Mouse (Mus musculus) liver, embryonic 16.5 days (tissue): Measurements from ENCODE around the gene Rapsn. TPM values are rescaled to one million over a fixed set of nuclear protein-coding genes. Genes with fewer than 3 reads are reported as not detected.
"Not testable (repeated sequence)": the region's sequence is repeated elsewhere in the genome, so short reads cannot be mapped to it uniquely, and the experiment has no call there.

ENCODE experiments used
- ATAC-seq: fragments of 200-750 bp; cut with Nextera tagmentation; 2 replicates; pipeline ENCODE4 v1.8.0; 2017; ENCODE audit warnings: low read depth, mild to moderate bottlenecking, moderate number of reproducible peaks, moderate library complexity
- H3K27ac ChIP-seq: fragments of 300-500 bp; sonication (generic); 2 replicates; pipeline ENCODE4 v1.5.1; 2014; ENCODE audit warnings: mild to moderate bottlenecking, low read length
- H3K27me3 ChIP-seq: fragments of 300-500 bp; sonication (generic); 2 replicates; pipeline ENCODE4 v1.6.1; 2014; ENCODE audit warnings: low read depth, low read length, mixed read lengths; ENCODE audit not compliant: control insufficient read depth, insufficient read depth
- H3K36me3 ChIP-seq: fragments of 300-500 bp; sonication (generic); 2 replicates; pipeline ENCODE4 v1.6.1; 2014; ENCODE audit warnings: mild to moderate bottlenecking; ENCODE audit not compliant: control insufficient read depth, insufficient read depth
- H3K4me1 ChIP-seq: fragments of 300-500 bp; sonication (generic); 2 replicates; pipeline ENCODE4 v1.6.1; 2014; ENCODE audit warnings: low read depth, low read length, mixed read lengths; ENCODE audit not compliant: control insufficient read depth
- H3K4me2 ChIP-seq: fragments of 300-500 bp; sonication (generic); 2 replicates; pipeline ENCODE4 v1.6.1; 2014; ENCODE audit warnings: low read depth, low read length, mixed read lengths
- H3K4me3 ChIP-seq: fragments of 300-500 bp; sonication (generic); 2 replicates; pipeline ENCODE4 v1.5.1; 2014; ENCODE audit warnings: low read depth, mild to moderate bottlenecking, low read length
- H3K9ac ChIP-seq: fragments of 300-500 bp; sonication (generic); 2 replicates; pipeline ENCODE4 v1.6.1; 2014; ENCODE audit warnings: low read depth, low read length
- H3K9me3 ChIP-seq: fragments of 300-500 bp; sonication (generic); replicated peaks from 2 replicates; pipeline ENCODE4 v1.6.1; 2016; ENCODE audit warnings: low read length; ENCODE audit not compliant: control insufficient read depth
- WGBS: fragments of 180-500 bp; shearing (Covaris S2); extraction: QIAGEN DNeasy Blood & Tissue Kit; methylation state at CpG from one replicate; pipeline ENCODE4 v1.1.7; 2014; ENCODE audit not compliant: insufficient replicate concordance; 5-methylcytosine and 5-hydroxymethylcytosine counted together
- polyA plus RNA-seq: library from polyadenylated mRNA; unstranded; fragments of >200 nt; fragmentation: Nextera tagmentation; extraction: Ambion mirVana; gene quantifications from 2 replicates; pipeline ENCODE4 v1.2.1, GENCODE M21; 2015

Gene Rapsn
- polyA plus RNA-seq, 1 experiment from 2014 or later, result 1.0 TPM

GRCm38 (mm10) chr2:91045805-91046204 lies 10.4 kb downstream of the Rapsn start:
- H3K27ac ChIP-seq, H3K9ac ChIP-seq, H3K36me3 ChIP-seq, H3K27me3 ChIP-seq, H3K9me3 ChIP-seq, H3K4me3 ChIP-seq, H3K4me2 ChIP-seq, H3K4me1 ChIP-seq: not testable (repeated sequence)
- WGBS, result 48% methylated on average over 1 of the region's 1 CpGs
- peak; percentile 56 for ATAC-seq

GRCm38 (mm10) chr2:91047359-91047758 lies 11.9 kb downstream of the Rapsn start:
- Histone ChIP-seq H3K9ac (no peak overlapping the region), H3K4me2 (no peak overlapping the region), H3K27ac (no peak overlapping the region), H3K9me3 (no peaks in the 10 kb centered on the region), H3K36me3 (no peaks in the 10 kb centered on the region), H3K4me3 (no peak overlapping the region), H3K27me3 (no peaks in the 10 kb centered on the region), H3K4me1 (peaks cover 12% of the 10 kb centered on the region)
- no peak for ATAC-seq
- 61% methylated on average over 9 of the region's 9 CpGs for WGBS

GRCm38 (mm10) chr2:91051917-91052316 lies 16.5 kb downstream of the Rapsn start:
- Histone ChIP-seq H3K27ac (0 out of 2 replicates have a peak overlapping the region, but pooled peaks have one; percentile 33), H3K9ac (no peak overlapping the region), H3K4me3 (no peak overlapping the region), H3K9me3 (no peaks in the 10 kb centered on the region), H3K27me3 (no peaks in the 10 kb centered on the region), H3K36me3 (peaks cover 17% of the 10 kb centered on the region), H3K4me2 (no peak overlapping the region), H3K4me1 (peaks cover 21% of the 10 kb centered on the region)
- 26% methylated on average over 3 of the region's 3 CpGs for WGBS
- no peak for ATAC-seq

GRCm38 (mm10) chr2:91052752-91053151 lies 17.3 kb downstream of the Rapsn start:
- Histone ChIP-seq H3K4me1 (peaks cover 21% of the 10 kb centered on the region), H3K27me3 (no peaks in the 10 kb centered on the region), H3K4me3 (no peak overlapping the region; the same call in 1 of the 2 replicates), H3K9ac (no peak overlapping the region), H3K9me3 (no peaks in the 10 kb centered on the region), H3K36me3 (peaks cover 26% of the 10 kb centered on the region), H3K4me2 (peak overlapping the region; percentile 80; the same call in 1 of the 2 replicates), H3K27ac (no peak overlapping the region)
- WGBS, result 37% methylated on average over 2 of the region's 2 CpGs
- ATAC-seq, result no peak

GRCm38 (mm10) chr2:91053181-91053933 lies 17.9 kb downstream of the Rapsn start:
- Histone ChIP-seq H3K27me3 (no peaks in the 10 kb centered on the region), H3K36me3 (peaks cover 31% of the 10 kb centered on the region), H3K27ac (no peak overlapping the region), H3K4me2 (peak overlapping the region; percentile 80), H3K9me3 (no peaks in the 10 kb centered on the region), H3K9ac (peak overlapping the region; percentile 66), H3K4me3 (peak overlapping the region; percentile 95), H3K4me1 (peaks cover 21% of the 10 kb centered on the region)
- peak; percentile 5; the same call in 1 of the 2 replicates for ATAC-seq
- WGBS, result 1% methylated on average over 6 of the region's 6 CpGs

GRCm38 (mm10) chr2:91053934-91054382 lies 18.5 kb downstream of the Rapsn start, which contains the start of gene Psmc3:
TSS of gene Psmc3 (plus strand) at chr2:91054009.
- H3K27me3 ChIP-seq, result no peaks in the 10 kb centered on the region
- H3K4me1 ChIP-seq, result peaks cover 21% of the 10 kb centered on the region
- ATAC-seq, result peak; percentile 99
- H3K36me3 ChIP-seq, result peaks cover 36% of the 10 kb centered on the region
- peak within 1 kb of the TSS; percentile 87 for H3K27ac ChIP-seq
- peak within 1 kb of the TSS; percentile 80 for H3K4me2 ChIP-seq
- H3K9ac ChIP-seq, result peak within 1 kb of the TSS; percentile 88
- no peaks in the 10 kb centered on the region for H3K9me3 ChIP-seq
- under 1% methylated on average over 40 of the region's 40 CpGs for WGBS
- H3K4me3 ChIP-seq, result peak within 1 kb of the TSS; percentile 95

- no peak for ATAC-seq
- H3K4me1 ChIP-seq, result peaks cover 30% of the 10 kb centered on the region
- WGBS, result 80% methylated on average over 5 of the region's 5 CpGs
- H3K9ac ChIP-seq, result no peak overlapping the region
- H3K4me3 ChIP-seq, result no peak overlapping the region
- H3K9me3 ChIP-seq, result no peaks in the 10 kb centered on the region
- no peaks in the 10 kb centered on the region for H3K27me3 ChIP-seq
- H3K36me3 ChIP-seq, result peaks cover 59% of the 10 kb centered on the region
- H3K4me2 ChIP-seq, result no peak overlapping the region
- H3K27ac ChIP-seq, result no peak overlapping the region
Observed at GRCm38 (mm10) chr2:91058435-91058834, 23.0 kb downstream of the Rapsn start.

- H3K36me3 ChIP-seq, result peaks cover 60% of the 10 kb centered on the region
- H3K4me3 ChIP-seq, result no peak overlapping the region
- no peaks in the 10 kb centered on the region for H3K27me3 ChIP-seq
- no peaks in the 10 kb centered on the region for H3K9me3 ChIP-seq
- H3K4me2 ChIP-seq, result no peak overlapping the region
- H3K27ac ChIP-seq, result no peak overlapping the region
- H3K4me1 ChIP-seq, result peaks cover 30% of the 10 kb centered on the region
- ATAC-seq, result no peak
- 95% methylated on average over 2 of the region's 2 CpGs for WGBS
- H3K9ac ChIP-seq, result no peak overlapping the region
Observed at GRCm38 (mm10) chr2:91059376-91059775, 24.0 kb downstream of the Rapsn start.
